Comparison of ENCODE assay signal across 8 mouse cellular contexts in genomic region chr15:30172391-30173281, GRCm38 (mm10). TPM values are rescaled to one million over a fixed set of nuclear protein-coding genes. Genes with fewer than 3 reads are reported as not detected.
DNase-seq lines count a peak whose midpoint lies in the region; ATAC-seq and TF ChIP-seq lines count a peak whose summit lies in the region.

Ctnnd2 (plus strand) TSS chr15:30172593.

- TF ChIP-seq CTCF in olfactory bulb, adult 2 months (IDR thresholded peaks at IDR 0.05; ENCODE audit: insufficient read depth, low read depth, low read length): no peak

- H3K9me3 ChIP-seq in megakaryocyte, embryonic 14.5 days: no peaks in the 10 kb centered on the region
- no peaks in the 10 kb centered on the region for H3K9me3 ChIP-seq in embryonic facial prominence, embryonic 10.5 days
- no peaks in the 10 kb centered on the region for H3K9me3 ChIP-seq in liver, embryonic 15.5 days (replicated peaks)

- no peaks in the 10 kb centered on the region for H3K36me3 ChIP-seq in megakaryocyte, embryonic 14.5 days (replicated peaks; ENCODE audit: low read length)
- H3K36me3 ChIP-seq in embryonic facial prominence, embryonic 10.5 days (replicated peaks): no peaks in the 10 kb centered on the region
- no peaks in the 10 kb centered on the region for H3K36me3 ChIP-seq in liver, embryonic 15.5 days (replicated peaks)

- intact Hi-C loops in heart, postnatal 10 days (cut with DNase I): no loop called here

- 4% methylated on average over 136 of the region's 136 CpGs for WGBS in embryonic facial prominence, embryonic 10.5 days
- under 1% methylated on average over 119 of the region's 136 CpGs for WGBS in liver, embryonic 15.5 days (ENCODE audit: insufficient replicate concordance)
- WGBS in olfactory bulb, adult 2 months: 16% methylated on average over 136 of the region's 136 CpGs

- peak; percentile 48 for TF ChIP-seq POLR2A in olfactory bulb, adult 2 months (IDR thresholded peaks at IDR 0.05; ENCODE audit: insufficient read depth, low read depth, low read length)

- no peak within 1 kb of the TSS for H3K9ac ChIP-seq in liver, embryonic 15.5 days

- DNase-seq in embryonic facial prominence, embryonic 10.5 days (ENCODE audit: low spot score): peak; percentile 84
- DNase-seq in heart, postnatal 10 days: peak; percentile 21 to 29
- DNase-seq in layer of hippocampus, adult 18-20 months (ENCODE audit: low spot score in 2 of 2): peak; percentile 83 to 86
- peak; percentile 43 for DNase-seq in urinary bladder, postnatal 25 days (ENCODE audit: low spot score)

- peak within 1 kb of the TSS; percentile 79 for H3K4me3 ChIP-seq in megakaryocyte, embryonic 14.5 days (replicated peaks)
- H3K4me3 ChIP-seq in embryonic facial prominence, embryonic 10.5 days: peak within 1 kb of the TSS; percentile 78
- peak within 1 kb of the TSS; percentile 46 for H3K4me3 ChIP-seq in liver, embryonic 15.5 days (replicated peaks)
- H3K4me3 ChIP-seq in olfactory bulb, adult 2 months (ENCODE audit: insufficient read depth, low read depth, low read length): peak within 1 kb of the TSS; percentile 100

- peaks cover 40% of the 10 kb centered on the region for H3K27me3 ChIP-seq in megakaryocyte, embryonic 14.5 days (replicated peaks)
- H3K27me3 ChIP-seq in embryonic facial prominence, embryonic 10.5 days (replicated peaks; ENCODE audit: low read depth, poor library complexity, severe bottlenecking): peaks cover 39% of the 10 kb centered on the region
- peaks cover 53% of the 10 kb centered on the region for H3K27me3 ChIP-seq in liver, embryonic 15.5 days

- H3K27ac ChIP-seq in embryonic facial prominence, embryonic 10.5 days (replicated peaks): peak within 1 kb of the TSS; percentile 83
- H3K27ac ChIP-seq in liver, embryonic 15.5 days (replicated peaks): no peak within 1 kb of the TSS
- peak within 1 kb of the TSS; percentile 100 for H3K27ac ChIP-seq in olfactory bulb, adult 2 months (ENCODE audit: insufficient read depth, low read depth, low read length)

- peak within 1 kb of the TSS; percentile 64 for H3K4me2 ChIP-seq in liver, embryonic 15.5 days

- H3K4me1 ChIP-seq in megakaryocyte, embryonic 14.5 days: peaks cover 7% of the 10 kb centered on the region
- peaks cover 16% of the 10 kb centered on the region for H3K4me1 ChIP-seq in embryonic facial prominence, embryonic 10.5 days
- no peaks in the 10 kb centered on the region for H3K4me1 ChIP-seq in liver, embryonic 15.5 days (replicated peaks)
- H3K4me1 ChIP-seq in olfactory bulb, adult 2 months (ENCODE audit: control insufficient read depth, insufficient read depth, low read length): no peaks in the 10 kb centered on the region

- no peak for ATAC-seq in megakaryocyte, adult 5-6 weeks (ENCODE audit: poor library complexity, severe bottlenecking)
- ATAC-seq in liver, embryonic 15.5 days (ENCODE audit: insufficient read depth): no peak

RNA-seq across cellular contexts. Expression of gene Ctnnd2, which starts in this region (rescaled TPM):
- polyA plus RNA-seq in megakaryocyte, embryonic 14.5 days (2012; ENCODE audit: insufficient read depth, low replicate concordance): 0.08 TPM in 1 of 2 replicates, not detected in the other
- total RNA-seq in megakaryocyte, adult 5-6 weeks (2015): 0.51 and 1.1 TPM in 2 replicates
- total RNA-seq in megakaryocyte, adult 5-6 weeks (2017): 0.26 and 4.1 TPM in 2 replicates
- 13.3 and 14.4 TPM in 2 replicates for polyA plus RNA-seq in embryonic facial prominence, embryonic 10.5 days (2016; fragmentation: Nextera tagmentation; extraction: Ambion mirVana)
- under 1 TPM; 0.14 to 0.27 TPM for total RNA-seq in heart, postnatal 10 days (2021)
- total RNA-seq in layer of hippocampus, adult 18-20 months (2021): 100 to 1,000 TPM; 205 to 208 TPM
- 0.16 and 0.17 TPM in 2 replicates for polyA plus RNA-seq in liver, embryonic 15.5 days (2015; fragmentation: Nextera tagmentation; extraction: Ambion mirVana)
- polyA plus RNA-seq in olfactory bulb, adult 2 months (2012; ENCODE audit: insufficient read depth, insufficient read length, low replicate concordance, missing spikeins): 76.9 TPM in 1 of 2 replicates, not detected in the other

Comparison
In these comparisons a context has a peak if more than half of its experiments do, and no peak if none do; other contexts are left out.
1. RNA of gene Ctnnd2 (total RNA-seq): 205 to 208 TPM in layer of hippocampus, adult 18-20 months; 0.26 to 4.1 TPM in megakaryocyte, adult 5-6 weeks and 0.14 to 0.27 TPM in heart, postnatal 10 days; every median in the first group is over 10 times any median in the second.
2. RNA of gene Ctnnd2 (polyA plus RNA-seq): 76.9 TPM in olfactory bulb, adult 2 months and 13.3 to 14.4 TPM in embryonic facial prominence, embryonic 10.5 days; 0.16 to 0.17 TPM in liver, embryonic 15.5 days and 0.08 TPM in megakaryocyte, embryonic 14.5 days; every median in the first group is over 10 times any median in the second.
3. Peak in DNase-seq in heart, postnatal 10 days; RNA of the gene not detected or under 1 TPM.
4. H3K4me3 ChIP-seq: peak in every context shown above with its lines; median percentile 100 in olfactory bulb, adult 2 months; 79 in megakaryocyte, embryonic 14.5 days; 78 in embryonic facial prominence, embryonic 10.5 days; 46 in liver, embryonic 15.5 days.
5. DNase-seq: peak in every context shown above with its lines; median percentile 84 in layer of hippocampus, adult 18-20 months; 84 in embryonic facial prominence, embryonic 10.5 days; 43 in urinary bladder, postnatal 25 days; 25 in heart, postnatal 10 days.